Mouse (Mus musculus) kidney, adult 2 months (tissue): ENCODE data around the gene Tshz2.

Experiments used
- CTCF ChIP-seq: fragments of 200-500 bp; conservative IDR thresholded peaks from 2 replicates; pipeline ENCODE4 v1.5.1; 2011; ENCODE audit warnings: low read depth, mild to moderate bottlenecking, control low read depth, low read length, moderate library complexity, mixed read lengths; ENCODE audit not compliant: insufficient read depth, insufficient read length
- POLR2A ChIP-seq: fragments of 200-500 bp; IDR thresholded peaks from one replicate; pipeline ENCODE4 v1.6.1; 2011; ENCODE audit warnings: low read depth, low read length, control low read depth

DNA sequence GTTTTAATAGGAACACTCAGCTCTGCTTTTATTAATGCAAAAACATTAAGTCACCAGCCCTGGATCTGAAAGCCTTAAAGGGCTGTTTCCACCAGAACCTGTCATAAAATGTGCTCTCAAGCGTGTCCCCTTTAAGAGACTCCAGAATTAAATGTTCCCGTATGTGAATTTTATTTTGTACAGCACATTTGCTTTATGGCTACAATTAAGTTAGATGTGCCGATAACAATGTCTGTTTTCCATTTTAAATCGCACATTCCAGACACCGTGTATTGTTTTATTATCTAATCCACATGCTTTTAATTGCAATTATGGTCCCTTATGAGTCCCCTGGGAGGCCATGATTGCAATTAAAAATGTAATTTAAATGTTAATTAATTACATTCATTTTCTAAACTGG, 178.8 kb downstream of the Tshz2 start:
- no peak for TF ChIP-seq CTCF
- TF ChIP-seq POLR2A: no peak
